Mouse (Mus musculus): Measurements from ENCODE around the gene 9530053A07Rik.

GRCm38 (mm10) chr7:28186631-28187030 lies 57.4 kb downstream of the 9530053A07Rik start:
- TF ChIP-seq CTCF (IDR thresholded peaks at IDR 0.05; ENCODE audit: low read depth, low read length) (no peak), POLR2A (IDR thresholded peaks at IDR 0.05; ENCODE audit: extremely low read depth, insufficient read depth, low read length) (no peak)

Measured in liver, adult 2 months (tissue).